Mouse (Mus musculus): ENCODE measurements around the gene Frmd8. TPM values are rescaled to one million over a fixed set of nuclear protein-coding genes. Genes with fewer than 3 reads are reported as not detected.

Frmd8 gene
- total RNA-seq, 2 experiments from 2014 or later, result 9.5 to 10.6 TPM

DNA sequence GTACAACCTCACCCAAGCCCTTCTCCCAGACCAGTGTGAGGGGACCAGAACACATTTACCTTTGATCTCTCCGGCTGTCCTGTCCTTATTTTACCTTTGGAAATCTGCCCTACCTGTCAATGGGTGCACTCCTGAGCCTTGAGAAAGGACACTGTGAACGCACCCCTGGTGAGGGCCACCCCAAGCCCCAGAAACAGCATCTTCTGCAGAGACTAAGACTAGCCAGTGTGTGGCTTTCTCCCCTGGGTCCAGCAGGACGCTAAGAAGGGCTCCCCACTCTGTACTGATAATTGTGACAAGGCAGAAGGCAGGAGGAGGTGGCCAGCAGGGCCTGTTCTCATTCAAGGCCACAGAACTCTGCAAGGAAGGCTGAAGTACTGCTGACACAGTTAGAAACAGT lies 3.8 kb upstream of the Frmd8 start:
- H3K4me3 ChIP-seq, result no peak overlapping the region
- TF ChIP-seq CTCF (conservative IDR thresholded peaks at IDR 0.05), result no peak
- no peak for DNase-seq (ENCODE audit: low spot score in 2 of 2)
- H3K27ac ChIP-seq, result peak overlapping the region; percentile 89; the same call in 1 of the 2 replicates

DNA sequence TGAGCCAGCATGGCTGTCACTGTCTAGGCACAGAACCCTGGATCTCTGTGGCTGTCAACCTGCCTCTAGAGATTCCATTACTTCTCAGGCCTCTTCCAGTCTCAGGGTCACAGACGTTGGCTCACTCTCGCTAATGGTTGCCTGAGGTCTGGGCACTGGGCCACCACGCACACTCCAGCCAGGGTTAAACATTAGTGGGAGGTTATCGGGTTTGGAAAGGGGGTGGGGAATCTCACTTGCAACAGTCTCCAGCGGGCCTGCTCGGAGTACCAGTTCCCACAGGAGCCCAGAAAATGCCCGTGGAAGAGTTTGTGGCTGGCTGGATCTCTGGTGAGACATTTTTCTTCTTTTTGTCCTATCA lies 3.3 kb upstream of the Frmd8 start:
- peak overlapping the region; percentile 33; the same call in 1 of the 2 replicates for H3K4me3 ChIP-seq
- DNase-seq (ENCODE audit: low spot score in 2 of 2), result no peak
- H3K27ac ChIP-seq, result peak overlapping the region; percentile 89
- no peak for TF ChIP-seq CTCF (conservative IDR thresholded peaks at IDR 0.05)

DNA sequence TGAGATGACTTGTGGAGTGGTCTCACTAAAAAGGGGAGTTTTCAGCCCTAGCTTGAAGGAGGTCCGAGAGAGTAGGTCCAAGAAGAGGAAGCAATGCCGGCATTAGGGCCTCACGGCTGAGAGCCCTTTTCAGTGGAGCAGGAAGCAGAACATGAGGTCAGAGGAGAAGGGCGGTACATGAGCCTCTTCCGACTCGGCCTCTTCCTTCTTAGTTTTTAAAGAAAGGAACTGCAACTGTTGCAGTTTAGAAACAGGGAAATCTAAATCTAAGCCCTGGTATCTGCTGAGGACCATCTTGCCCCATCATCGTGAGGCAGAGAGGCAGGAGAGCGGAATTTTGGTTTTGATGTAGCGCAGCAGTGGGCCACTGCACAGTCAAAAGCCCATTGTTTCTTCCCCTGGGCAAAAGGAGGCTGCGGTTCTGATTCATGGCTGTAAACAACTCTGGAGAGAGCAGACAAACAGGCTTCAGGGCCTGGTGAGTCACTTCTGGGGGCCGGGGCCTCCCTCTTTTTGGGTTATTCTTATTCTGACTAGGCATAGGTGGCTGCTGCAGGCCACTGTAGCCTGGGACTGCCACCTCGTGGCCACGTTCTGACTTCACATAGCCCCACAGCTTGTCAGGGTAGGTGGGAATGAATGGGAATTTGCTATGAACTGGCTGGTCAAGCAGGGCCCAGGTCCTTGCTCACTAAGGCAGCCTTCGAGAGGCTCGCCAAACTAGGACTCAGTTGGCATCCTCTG lies 2.7 kb upstream of the Frmd8 start, which contains the start of gene Slc25a45:
TSS of gene Slc25a45 (plus strand) at position 191 of the 744 bp plus-strand sequence.
- peak; percentile 88 for TF ChIP-seq CTCF (conservative IDR thresholded peaks at IDR 0.05)
- peak; percentile 68 to 75 for DNase-seq (ENCODE audit: low spot score in 2 of 2)
- Histone ChIP-seq H3K4me3 (peak within 1 kb of the TSS; percentile 33), H3K27ac (peak within 1 kb of the TSS; percentile 89)

DNA sequence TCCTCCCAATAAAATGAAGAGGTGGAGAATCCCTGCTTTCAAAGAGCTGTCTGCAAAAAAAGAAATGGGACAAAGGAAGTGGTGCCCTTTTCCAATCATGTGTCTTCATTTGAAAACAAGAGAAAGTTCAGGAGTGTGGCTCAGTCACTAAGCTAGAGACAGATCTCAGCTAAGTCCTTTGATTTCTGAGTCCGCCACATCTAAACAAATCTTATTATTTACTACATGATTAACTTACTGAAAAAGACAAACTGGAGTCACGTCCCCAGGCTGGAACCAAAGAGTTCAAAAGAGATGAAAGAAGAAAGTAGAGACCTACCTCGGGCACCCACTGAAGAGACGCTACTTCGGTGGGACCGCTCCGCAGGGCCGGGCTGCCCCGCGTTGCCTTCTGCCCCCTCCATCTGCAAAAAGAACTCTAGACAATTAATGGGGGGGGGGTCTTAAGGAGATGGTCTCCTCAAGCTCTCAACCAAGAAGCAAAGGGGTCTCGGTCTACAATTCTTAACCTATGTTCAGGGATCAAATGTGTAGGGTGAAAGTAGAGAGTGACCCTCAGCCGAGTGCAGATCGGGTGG lies 594 bp downstream of the Frmd8 start:
- DNase-seq (ENCODE audit: low spot score in 2 of 2), result no peak
- Histone ChIP-seq H3K27ac (peak overlapping the region; percentile 74), H3K4me3 (peak overlapping the region; percentile 75)
- TF ChIP-seq CTCF (conservative IDR thresholded peaks at IDR 0.05), result no peak

DNA sequence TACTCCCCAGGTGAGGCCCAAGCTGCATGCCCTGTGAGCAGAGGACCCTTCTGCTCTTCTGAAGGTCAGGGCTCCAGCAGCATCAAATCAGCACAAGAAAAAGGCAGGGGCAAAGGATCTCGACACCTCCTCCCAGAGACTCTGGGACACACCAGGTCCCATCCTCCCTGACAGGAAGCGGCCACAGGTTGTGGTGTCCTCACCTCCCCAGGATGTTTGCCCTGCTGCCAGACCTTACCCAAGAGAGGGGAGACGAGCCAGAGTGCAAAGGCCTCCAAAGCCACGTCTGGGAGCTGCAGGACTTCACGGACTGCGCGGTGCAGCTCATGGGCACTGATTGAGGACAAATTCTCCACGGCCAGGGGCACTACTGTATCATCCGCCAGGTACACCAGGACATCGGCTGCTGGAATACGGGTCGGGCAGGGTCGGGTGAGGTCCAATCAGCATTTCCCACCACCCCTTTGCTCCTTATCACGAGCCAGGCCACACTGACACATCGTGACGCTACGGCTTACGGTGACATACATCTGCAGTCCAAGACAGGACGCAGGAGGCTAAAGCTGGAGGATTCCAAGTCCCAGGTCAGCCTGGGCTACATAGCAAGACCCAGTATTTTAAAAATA lies 2.0 kb downstream of the Frmd8 start:
- TF ChIP-seq CTCF (conservative IDR thresholded peaks at IDR 0.05), result no peak
- DNase-seq (ENCODE audit: low spot score in 2 of 2), result no peak
- Histone ChIP-seq H3K4me3 (no peak overlapping the region), H3K27ac (no peak overlapping the region)

DNA sequence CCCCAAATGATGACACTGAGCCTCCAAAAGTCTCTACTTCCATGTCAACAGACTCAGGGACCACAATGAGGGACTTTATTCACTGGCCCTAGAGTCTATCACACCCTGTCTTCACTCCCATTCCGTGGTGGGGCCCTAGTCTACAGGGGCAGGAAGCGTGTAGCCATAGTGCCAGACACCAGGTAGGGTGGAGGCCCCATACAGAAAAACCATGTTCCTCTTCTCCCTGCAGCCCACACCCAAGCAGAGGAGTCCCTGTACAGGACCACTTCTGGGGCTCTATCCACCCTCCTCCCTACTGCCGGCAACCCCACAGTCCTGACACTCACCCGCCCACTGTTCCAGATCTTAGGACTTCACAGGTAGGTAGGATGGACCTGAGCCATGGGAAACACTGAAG lies 2.5 kb downstream of the Frmd8 start:
- no peak overlapping the region for H3K27ac ChIP-seq
- TF ChIP-seq CTCF (conservative IDR thresholded peaks at IDR 0.05), result no peak

DNA sequence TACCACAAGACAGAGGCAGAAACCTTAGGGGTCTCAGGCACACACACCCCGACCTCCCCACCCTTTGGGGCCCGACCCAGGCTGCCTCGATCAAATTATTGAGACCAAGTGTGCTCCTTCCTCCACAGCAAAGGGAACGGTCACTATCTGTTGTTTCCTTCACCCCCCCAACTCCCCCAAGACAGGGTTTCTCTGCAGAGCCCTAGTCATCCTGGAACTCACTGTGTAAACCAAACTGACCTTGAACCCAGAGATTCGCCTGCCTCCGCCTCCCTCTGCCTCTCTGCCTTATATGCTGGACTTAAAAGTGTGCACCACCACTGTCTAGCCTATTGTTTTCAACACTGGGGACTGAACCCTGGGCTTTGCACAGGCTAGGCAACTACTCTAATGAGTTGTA lies 3.4 kb downstream of the Frmd8 start:
- H3K27ac ChIP-seq, result no peak overlapping the region
- TF ChIP-seq CTCF (conservative IDR thresholded peaks at IDR 0.05), result no peak
- no peak overlapping the region for H3K4me3 ChIP-seq
- no peak for DNase-seq (ENCODE audit: low spot score in 2 of 2)

More for the DNA sequence above, 2.5 kb downstream of the Frmd8 start:
- DNase-seq (ENCODE audit: low spot score in 2 of 2), result no peak
- no peak overlapping the region for H3K4me3 ChIP-seq

DNA sequence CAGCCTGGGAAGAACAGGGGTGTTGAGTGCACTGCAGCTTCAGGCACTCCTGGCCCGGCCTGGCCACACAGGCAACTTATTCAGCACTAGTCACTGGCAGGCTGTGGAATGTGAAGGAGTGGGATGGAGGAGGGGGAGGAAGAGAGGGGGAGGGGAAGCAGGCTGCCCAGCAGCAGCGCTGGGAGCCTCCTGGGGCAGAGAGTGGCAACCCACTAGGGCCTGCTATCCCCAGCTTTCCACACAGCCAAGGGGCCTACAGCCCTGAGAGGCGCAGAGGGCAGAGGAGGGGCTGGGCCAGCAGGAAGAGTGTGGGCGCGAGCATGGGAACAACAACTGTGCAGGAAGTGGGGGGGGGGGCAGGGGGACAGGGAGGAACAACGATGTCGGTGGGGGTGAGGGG lies 3.8 kb downstream of the Frmd8 start:
- Histone ChIP-seq H3K27ac (no peak overlapping the region), H3K4me3 (no peak overlapping the region)
- no peak for DNase-seq (ENCODE audit: low spot score in 2 of 2)
- TF ChIP-seq CTCF (conservative IDR thresholded peaks at IDR 0.05), result no peak

DNA sequence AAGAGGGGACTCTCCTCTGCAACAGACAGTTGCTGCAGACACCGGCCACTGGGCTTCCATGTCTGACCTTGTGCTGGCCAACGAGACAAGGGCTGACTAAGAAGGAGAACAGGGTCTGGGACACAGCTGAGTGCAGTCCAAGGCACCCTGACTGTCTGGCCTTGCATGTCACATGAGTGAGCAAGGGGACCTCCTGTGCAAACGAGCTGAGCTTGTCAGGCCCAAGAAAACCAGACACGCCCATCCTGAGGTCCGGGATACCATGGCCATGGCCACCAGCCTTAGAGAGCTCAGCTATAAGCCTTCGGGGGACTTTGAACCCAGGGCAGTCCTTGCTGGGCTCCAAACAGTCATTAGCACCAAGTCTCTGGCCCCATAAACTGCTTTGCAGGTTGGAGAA lies 7.0 kb downstream of the Frmd8 start:
- no peak for DNase-seq (ENCODE audit: low spot score in 2 of 2)
- Histone ChIP-seq H3K4me3 (no peak overlapping the region), H3K27ac (no peak overlapping the region)
- no peak for TF ChIP-seq CTCF (conservative IDR thresholded peaks at IDR 0.05)

DNA sequence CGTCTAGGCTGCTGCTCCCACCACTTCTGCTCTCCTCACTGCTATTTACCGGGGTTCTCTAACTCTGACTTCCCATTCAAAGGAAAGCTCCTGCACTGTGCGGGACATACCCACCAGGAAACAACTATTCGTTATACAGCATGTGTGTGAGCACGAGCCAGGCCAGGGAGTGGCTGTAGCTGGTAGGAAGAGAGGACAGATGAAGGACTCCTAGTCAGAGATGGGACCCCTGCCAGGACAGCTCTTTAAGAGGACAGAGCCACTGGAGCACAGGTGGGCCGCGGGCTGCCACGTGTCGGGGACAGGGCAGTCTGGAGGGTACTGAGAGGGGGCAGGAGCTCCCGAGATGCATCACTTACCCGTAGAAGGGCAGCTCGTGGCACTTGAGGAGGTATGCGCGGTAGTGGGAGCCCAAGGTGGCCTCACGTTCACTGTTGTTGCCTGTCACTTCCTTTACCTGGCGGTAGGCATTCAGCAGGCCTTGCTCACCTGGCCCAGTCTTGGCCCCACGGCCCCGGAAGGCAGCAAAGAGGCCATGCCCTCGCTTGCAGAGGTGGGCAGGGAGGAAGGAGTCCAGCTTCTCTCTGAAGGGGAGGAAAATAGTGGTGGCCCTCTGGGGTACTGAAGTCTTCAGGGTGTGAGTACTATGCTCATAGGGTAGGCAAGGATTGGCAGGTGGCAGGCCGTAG lies 10.2 kb downstream of the Frmd8 start:
- DNase-seq (ENCODE audit: low spot score in 2 of 2), result no peak
- no peak overlapping the region for H3K27ac ChIP-seq
- no peak overlapping the region for H3K4me3 ChIP-seq
- TF ChIP-seq CTCF (conservative IDR thresholded peaks at IDR 0.05), result no peak

DNA sequence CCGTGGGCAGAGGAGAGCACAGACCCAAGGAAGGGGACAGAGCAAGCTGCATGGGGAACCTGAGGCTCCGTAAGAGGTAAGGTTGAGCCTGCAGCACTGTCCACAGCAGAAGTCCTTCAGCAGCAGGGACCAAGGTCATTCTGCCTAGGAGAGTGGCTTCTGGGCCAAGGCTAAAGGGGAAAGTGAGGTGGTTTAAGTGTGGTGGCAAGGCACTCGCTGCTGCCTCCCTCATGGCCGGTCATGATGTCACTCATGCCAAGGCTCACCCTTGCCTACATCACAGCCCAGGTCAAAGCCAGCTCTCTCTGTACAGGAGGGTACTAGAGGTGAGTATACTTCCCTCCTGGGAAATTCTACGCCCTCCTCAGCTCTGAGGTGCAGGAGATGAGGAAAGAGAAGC lies 11.3 kb downstream of the Frmd8 start:
- Histone ChIP-seq H3K4me3 (no peak overlapping the region), H3K27ac (no peak overlapping the region)
- DNase-seq (ENCODE audit: low spot score in 2 of 2), result no peak
- no peak for TF ChIP-seq CTCF (conservative IDR thresholded peaks at IDR 0.05)

DNA sequence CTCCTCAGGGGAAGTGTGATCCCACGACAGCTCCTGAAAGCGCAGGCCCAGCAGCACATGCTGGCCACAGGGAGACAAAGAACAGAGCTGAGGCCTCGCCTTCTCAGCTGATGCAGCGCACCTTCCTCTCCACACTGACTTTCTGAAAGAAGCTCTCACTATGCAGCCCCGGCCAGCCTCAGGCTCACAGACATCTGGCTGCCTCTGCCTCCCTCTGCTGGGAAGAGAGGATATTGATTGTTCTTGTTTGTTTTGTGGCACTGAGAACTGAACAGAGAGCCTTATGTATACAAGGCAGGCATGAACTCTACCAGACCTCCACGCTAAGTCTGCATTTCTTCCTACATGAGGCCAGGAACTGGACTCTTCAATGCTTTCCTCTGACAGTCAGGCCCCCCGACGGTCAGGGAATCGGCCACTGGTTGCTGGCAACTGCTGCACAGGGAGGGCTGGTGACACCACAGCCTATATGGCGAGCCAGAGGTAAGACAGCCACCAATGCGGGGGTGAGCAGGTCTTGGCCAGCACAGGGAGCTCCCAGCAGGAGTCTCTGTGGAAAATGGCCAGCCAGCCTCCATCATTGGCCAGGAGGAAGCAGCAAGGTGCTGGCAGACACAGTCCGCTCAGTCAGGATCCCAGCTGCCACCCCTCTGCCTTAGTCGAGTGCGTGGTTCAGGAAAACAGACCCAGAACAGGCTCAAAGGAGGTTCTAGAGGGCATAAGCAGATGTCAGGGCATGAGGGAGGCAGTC lies 12.6 kb downstream of the Frmd8 start:
- TF ChIP-seq CTCF (conservative IDR thresholded peaks at IDR 0.05), result peak; percentile 51
- Histone ChIP-seq H3K4me3 (no peak overlapping the region), H3K27ac (no peak overlapping the region)
- no peak for DNase-seq (ENCODE audit: low spot score in 2 of 2)

Measured in layer of hippocampus, adult 2 months (tissue).